Mouse (Mus musculus) kidney, postnatal 14 days (tissue): ENCODE data around the gene Olfr194.
"Not testable (repeated sequence)": the region's sequence is repeated elsewhere in the genome, so short reads cannot be mapped to it uniquely, and the experiment has no call there.

ENCODE experiments used
- DNase-seq: peaks from one replicate; pipeline ENCODE4 v3.0.0; 2022; ENCODE audit warnings: mixed read lengths

Olfr194 gene

DNA sequence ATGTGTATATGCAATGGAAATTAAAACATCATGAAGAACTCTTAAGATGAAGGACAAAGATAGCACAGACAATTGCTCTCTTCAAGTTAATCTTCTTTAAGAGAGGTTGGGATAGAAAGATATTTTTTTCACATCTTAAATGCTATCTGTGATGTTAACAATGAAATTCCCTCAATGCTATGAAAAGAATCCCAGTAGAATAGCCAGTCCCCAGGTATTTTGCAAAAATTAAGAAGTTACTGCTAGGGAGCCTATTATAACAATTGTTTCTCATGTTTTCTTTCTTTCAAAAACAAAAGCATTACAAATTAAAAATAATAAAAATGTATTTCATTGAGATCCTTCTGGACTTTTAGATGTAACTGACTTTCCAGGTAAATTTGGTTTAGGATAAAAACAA, at the start of gene Olfr194:
Olfr194 (minus strand) TSS at position 101 of the 400 bp plus-strand sequence.
- no peak for DNase-seq

DNA sequence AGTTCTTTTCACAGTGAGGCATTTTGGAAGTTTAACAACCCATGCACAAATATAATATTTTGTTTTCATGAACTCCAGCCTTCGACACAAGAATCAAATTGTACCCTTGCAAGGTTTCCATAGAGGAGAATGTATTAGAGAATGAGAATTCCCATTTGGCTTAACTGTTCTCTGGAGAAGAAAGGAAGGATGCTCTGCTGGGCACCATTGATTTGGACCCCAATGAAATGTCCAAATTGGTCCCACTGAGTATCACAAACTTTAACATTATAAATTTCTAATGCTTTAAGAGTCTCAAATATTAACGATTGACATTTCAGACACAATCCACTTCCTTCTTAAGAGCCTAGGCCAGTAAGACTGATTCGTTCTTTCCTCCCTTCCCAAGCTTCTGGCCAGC, 49.5 kb upstream of the Olfr194 start, which contains the start of gene Olfr196:
Olfr196 (minus strand) TSS at position 101 of the 400 bp plus-strand sequence.
- no peak for DNase-seq

DNA sequence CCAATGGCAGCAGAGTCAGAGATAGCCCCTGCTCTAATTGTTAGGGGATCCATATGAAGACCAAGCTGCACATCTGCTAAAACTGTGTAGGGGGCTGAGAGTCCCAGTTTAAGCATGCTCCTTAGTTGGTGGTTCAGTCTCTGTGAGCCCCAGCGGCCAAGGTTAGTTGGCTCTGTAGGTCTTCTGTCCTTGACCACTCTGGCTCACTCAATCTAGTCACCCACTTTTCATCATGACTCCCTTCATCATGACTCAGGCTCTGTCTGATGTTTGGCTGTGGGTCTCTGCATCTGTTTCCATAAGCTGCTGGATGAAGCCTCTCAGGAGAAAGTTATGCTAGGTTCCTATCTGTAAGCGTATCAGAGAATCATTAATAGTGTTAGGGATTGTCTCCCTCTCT, 31.1 kb upstream of the Olfr194 start:
- DNase-seq, result no peak

DNA sequence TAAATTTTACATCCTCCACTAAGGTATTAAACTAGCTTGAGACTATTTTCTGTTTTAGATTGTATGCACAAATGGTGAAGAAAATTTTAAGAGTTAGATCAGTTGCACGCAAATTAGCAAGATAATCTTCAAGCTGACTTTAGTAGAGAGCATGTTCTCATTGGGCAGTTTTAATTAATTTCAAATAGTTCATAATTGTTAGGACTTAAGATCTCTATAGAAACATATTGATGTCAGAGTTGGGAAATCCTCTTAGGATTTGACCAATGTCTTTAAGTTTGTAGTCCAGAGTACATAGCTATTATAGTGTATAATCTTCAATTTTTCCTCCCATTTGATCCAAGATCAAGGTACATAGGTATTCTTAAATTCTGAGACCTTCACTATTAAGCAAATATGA, 25.9 kb upstream of the Olfr194 start, which contains the start of gene Olfr195:
Olfr195 (plus strand) TSS at position 301 of the 400 bp plus-strand sequence.
- no peak for DNase-seq

DNA sequence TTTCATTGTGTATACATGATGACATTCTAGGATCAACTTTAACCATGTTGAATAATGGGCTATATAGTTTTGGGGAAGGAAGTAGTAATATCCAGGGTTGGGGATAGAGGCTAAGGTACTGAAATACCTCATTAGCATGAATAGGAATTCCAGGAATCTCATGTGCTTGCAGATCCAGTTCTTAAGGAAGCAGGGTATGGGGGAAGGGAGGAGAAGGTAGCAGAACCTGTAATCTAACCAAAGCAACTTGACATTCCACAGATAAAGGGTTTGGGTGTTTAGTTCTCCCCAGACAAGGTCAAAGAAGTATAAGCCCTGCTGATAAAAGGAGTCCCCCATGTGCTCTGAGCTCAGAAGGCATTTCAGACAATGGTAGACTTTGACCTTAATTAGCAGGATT, 20.2 kb upstream of the Olfr194 start:
- no peak for DNase-seq

DNA sequence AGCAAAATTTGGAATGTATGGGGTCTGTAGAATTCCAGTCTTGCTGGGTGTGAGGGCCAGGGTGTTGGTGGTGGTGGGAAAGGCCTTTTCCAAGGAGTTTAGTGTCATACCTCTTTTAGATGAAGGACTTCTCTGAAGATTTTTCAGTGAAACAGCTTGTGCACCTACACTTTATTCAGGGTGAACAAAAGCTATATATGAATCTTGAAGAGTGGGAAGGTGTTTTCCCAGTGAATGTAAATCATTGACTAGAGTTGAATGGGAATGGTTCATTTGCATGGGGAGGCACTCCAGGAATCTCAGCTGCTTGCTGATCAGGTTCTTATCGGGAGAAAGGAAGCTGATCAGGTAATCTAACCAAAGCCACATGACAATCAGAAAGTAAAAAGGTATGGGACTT, 9.9 kb upstream of the Olfr194 start:
- no peak for DNase-seq

DNA sequence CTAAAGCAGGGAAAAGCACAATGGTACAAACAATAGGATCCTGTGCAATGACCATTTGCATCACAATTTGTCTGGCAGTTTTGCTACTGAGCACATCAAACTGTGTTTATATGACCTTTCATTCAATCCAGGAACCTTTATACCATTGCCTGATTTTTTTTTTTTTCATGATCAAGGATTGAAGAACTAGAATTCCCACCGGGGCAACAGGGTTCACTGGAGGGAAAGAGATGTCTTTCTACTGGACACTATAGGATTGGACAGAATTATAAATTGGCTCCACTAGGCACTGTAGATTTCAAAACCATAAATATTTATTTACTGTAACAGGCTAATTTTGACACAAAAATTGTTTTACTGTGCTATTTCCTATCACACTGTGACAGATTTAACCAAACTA, 9.1 kb downstream of the Olfr194 start, which contains the start of gene Olfr193:
Olfr193 (minus strand) TSS at position 101 of the 400 bp plus-strand sequence.
- DNase-seq, result no peak

DNA sequence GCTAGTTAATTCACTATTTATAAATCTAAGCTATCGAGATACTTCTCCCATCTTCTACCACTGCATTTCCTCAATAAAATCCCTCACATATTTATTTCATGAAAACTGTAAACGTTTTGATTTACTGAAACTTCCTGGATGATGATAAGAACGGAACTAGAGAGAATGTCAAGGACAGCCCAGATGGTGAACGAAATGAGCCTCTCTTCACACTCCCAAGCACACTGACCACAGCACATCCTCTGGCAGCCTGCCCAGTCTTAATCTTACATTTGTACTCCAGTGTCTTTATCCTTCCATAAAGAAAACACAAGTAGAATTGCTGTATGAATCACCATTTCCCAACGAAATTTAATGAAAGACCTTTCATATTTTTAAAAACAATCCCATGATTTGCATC, 12.3 kb downstream of the Olfr194 start:
- DNase-seq, result not testable (repeated sequence)

DNA sequence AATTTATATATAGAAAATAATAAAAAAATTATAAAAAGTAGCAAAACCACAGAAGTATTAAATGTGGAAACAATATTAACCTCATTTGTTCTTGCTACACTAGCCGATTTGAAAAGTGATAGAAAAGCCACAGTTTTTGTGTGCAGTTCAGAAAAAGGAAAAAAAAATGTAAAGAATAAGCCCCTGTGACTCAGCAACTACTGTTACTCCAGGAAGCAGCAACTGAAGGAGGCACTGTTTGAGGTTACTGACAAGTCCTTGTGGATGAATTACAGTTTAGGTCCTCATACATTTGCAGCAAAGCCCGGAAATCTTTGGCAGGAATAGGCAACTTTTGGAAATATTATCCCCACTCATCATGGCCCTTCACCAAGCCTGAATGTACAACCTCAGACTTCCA, 15.6 kb downstream of the Olfr194 start:
- no peak for DNase-seq

DNA sequence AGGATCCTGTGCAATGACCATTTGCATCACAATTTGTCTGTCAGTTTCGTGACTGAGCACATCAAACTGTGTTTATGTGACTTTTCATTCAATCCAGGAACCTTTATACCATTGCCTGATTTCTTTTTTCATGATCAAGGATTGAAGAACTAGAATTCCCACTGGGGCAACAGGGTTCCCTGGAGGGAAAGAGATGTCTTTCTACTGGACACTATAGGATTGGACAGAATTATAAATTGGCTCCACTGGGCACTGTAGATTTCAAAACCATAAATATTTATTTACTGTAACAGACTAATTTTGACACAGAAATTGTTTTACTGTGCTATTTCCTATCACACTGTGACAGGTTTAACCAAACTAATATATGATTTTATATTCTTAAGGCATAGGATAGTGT, 31.1 kb downstream of the Olfr194 start, which contains the start of gene Olfr191:
Olfr191 (minus strand) TSS at position 101 of the 400 bp plus-strand sequence.
- DNase-seq, result not testable (repeated sequence)

DNA sequence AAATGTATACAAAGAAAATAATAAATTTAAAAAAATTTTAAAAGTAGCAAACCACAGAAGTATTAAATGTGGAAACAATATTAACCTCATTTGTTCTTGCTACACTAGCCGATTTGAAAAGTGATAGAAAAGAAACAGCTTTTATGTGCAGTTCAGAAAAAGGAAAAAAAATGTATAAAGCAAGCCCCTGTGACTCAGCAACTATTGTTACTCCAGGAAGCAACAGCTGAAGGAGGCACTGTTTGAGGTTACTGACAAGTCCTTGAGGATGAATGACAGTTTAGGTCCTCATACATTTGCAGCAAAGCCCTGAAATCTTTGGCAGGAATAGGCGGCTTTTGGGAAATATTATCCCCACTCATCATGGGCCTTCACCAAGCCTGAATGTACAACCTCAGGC, 39.8 kb downstream of the Olfr194 start:
- DNase-seq, result not testable (repeated sequence)

DNA sequence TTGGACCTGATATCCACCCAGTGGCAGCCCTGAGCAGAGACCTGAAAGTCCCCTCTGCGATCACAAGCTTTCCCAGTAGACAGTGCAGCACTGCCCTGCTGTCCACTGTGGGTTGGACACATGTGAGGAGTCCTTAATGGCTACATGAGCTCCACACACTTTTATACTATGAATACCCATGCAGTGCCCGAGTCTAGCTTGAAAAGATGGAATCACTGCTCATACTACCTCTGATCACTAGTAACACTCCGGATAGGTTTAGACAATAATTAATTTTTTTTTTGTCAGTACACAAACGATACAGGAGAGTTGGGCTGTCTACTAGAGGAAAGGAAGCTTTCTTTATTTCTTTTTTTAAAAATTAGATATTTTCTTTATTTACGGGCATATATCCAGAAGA, 43.0 kb downstream of the Olfr194 start, which contains the start of gene Olfr190:
Olfr190 (minus strand) TSS at position 101 of the 400 bp plus-strand sequence.
- no peak for DNase-seq

DNA sequence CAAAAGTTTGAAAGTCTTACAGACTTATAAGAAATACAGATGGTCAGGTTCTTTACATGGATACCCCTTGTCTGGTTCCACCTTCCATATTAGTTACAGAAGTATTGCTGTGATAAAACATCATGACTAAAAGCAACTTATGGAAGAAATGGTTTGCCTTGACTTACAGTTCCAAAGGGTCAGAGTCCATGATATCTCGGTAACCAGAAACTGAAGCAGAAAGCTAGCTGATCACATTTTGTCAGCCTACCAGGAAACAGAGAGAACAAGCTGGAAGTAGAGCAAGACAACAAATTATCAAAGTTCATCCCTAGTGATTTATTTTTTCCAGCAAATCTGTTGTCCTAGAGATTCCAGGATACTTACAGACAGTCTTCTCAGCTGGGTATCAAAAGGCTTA, 47.3 kb downstream of the Olfr194 start:
- no peak for DNase-seq

DNA sequence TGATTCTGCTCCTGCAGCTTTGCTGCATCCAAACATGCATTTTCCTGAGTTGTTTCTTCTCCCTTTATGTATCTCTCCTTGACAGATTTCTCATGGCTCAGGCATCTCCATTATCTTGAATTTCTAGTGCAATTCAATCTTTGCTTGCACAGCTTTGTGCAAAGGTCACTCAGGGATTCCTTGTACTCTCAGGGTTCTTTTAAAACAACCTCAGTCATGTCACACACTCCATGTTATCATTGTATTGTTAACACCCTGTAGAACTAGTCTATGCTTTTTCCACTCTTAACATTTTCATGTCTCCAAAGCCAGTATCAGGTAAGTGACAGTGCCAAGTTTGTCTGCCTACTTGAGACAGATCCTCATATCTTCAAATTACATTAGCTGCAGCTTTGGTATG, 49.1 kb downstream of the Olfr194 start:
- no peak for DNase-seq
